Mouse (Mus musculus) bone marrow macrophage, adult 2 months (primary cell): ENCODE data around the gene Zc3h7b.

Experiments used
- CTCF ChIP-seq: IDR thresholded peaks from 2 replicates; pipeline ENCODE4 v1.5.1; 2012; ENCODE audit warnings: low read depth, mild to moderate bottlenecking, low read length, moderate library complexity
- POLR2A ChIP-seq: IDR thresholded peaks from 2 replicates; pipeline ENCODE4 v1.6.1; 2012; ENCODE audit warnings: mild to moderate bottlenecking, low read depth, low read length, borderline replicate concordance

GRCm38 (mm10) chr15:81828426-81829207 lies 83.8 kb downstream of the Zc3h7b start:
- TF ChIP-seq POLR2A (no peak), CTCF (no peak)
